Mouse (Mus musculus) thymus, adult 2 months (tissue): ENCODE measurements around the gene Evi5.

Source experiments
- CTCF ChIP-seq: fragments of 200-500 bp; IDR thresholded peaks from 2 replicates; pipeline ENCODE4 v1.5.1; 2012; ENCODE audit warnings: mild to moderate bottlenecking, control low read depth, low read length, moderate library complexity, borderline replicate concordance; ENCODE audit not compliant: control insufficient read depth, poor library complexity, insufficient read depth; ENCODE audit errors: extremely low read depth
- POLR2A ChIP-seq: fragments of 200-500 bp; IDR thresholded peaks from 2 replicates; pipeline ENCODE4 v1.6.1; 2012; ENCODE audit warnings: mild to moderate bottlenecking, low read length, control low read depth, moderate library complexity; ENCODE audit not compliant: control insufficient read depth, poor library complexity, insufficient read depth; ENCODE audit errors: extremely low read depth

- TF ChIP-seq CTCF = no peak
- no peak for TF ChIP-seq POLR2A
Measured at GRCm38 (mm10) chr5:107717871-107718361, 157.0 kb downstream of the Evi5 start.
